Mouse (Mus musculus) small intestine, adult 2 months (tissue): ENCODE data around the gene Mipol1. TPM values are rescaled to one million over a fixed set of nuclear protein-coding genes. Genes with fewer than 3 reads are reported as not detected.

Source experiments
- H3K27ac ChIP-seq: fragments of 200-500 bp; 2 replicates; pipeline ENCODE4 v1.5.1; 2012; ENCODE audit warnings: low read depth, low read length, control low read depth, inconsistent platforms; ENCODE audit not compliant: insufficient read depth
- H3K27me3 ChIP-seq: fragments of 200-500 bp; 2 replicates; pipeline ENCODE4 v1.6.1; 2012; ENCODE audit warnings: mild to moderate bottlenecking, moderate library complexity, low read length, inconsistent platforms; ENCODE audit not compliant: control insufficient read depth, insufficient read depth
- H3K36me3 ChIP-seq: fragments of 200-500 bp; 2 replicates; pipeline ENCODE4 v1.6.1; 2012; ENCODE audit warnings: mild to moderate bottlenecking, low read length, control low read depth, inconsistent platforms; ENCODE audit not compliant: control insufficient read depth, insufficient read depth
- H3K4me1 ChIP-seq: fragments of 200-500 bp; 2 replicates; pipeline ENCODE4 v1.6.1; 2012; ENCODE audit warnings: low read length, inconsistent platforms, mixed read lengths; ENCODE audit not compliant: control insufficient read depth, insufficient read depth, insufficient read length
- H3K4me3 ChIP-seq: fragments of 200-500 bp; 2 replicates; pipeline ENCODE4 v1.5.1; 2012; ENCODE audit warnings: low read depth, mild to moderate bottlenecking, control low read depth, inconsistent platforms, low read length, moderate library complexity
- CTCF ChIP-seq: fragments of 200-500 bp; IDR thresholded peaks from 2 replicates; pipeline ENCODE4 v1.5.1; 2012; ENCODE audit warnings: low read depth, mild to moderate bottlenecking, control low read depth, inconsistent platforms, low read length, moderate library complexity, mixed read lengths; ENCODE audit not compliant: insufficient replicate concordance, insufficient read length; ENCODE audit errors: extremely low read depth
- POLR2A ChIP-seq: fragments of 200-500 bp; IDR thresholded peaks from 2 replicates; pipeline ENCODE4 v1.6.1; 2012; ENCODE audit warnings: low read depth, mild to moderate bottlenecking, control low read depth, inconsistent platforms, low read length, moderate library complexity
- WGBS: fragments of 180-500 bp; shearing (Covaris S2); methylation state at CpG from one replicate; pipeline ENCODE4 v1.1.7; 2018; 5-methylcytosine and 5-hydroxymethylcytosine counted together
- polyA plus RNA-seq: library from polyadenylated mRNA; depleted of rRNA; stranded (reverse); fragments of >200 nt; gene quantifications from 2 replicates; pipeline ENCODE4 v1.2.3, GENCODE M21; 2012; rRNA removed

The Mipol1 gene
- polyA plus RNA-seq, 1 experiment = 0.53 TPM

DNA sequence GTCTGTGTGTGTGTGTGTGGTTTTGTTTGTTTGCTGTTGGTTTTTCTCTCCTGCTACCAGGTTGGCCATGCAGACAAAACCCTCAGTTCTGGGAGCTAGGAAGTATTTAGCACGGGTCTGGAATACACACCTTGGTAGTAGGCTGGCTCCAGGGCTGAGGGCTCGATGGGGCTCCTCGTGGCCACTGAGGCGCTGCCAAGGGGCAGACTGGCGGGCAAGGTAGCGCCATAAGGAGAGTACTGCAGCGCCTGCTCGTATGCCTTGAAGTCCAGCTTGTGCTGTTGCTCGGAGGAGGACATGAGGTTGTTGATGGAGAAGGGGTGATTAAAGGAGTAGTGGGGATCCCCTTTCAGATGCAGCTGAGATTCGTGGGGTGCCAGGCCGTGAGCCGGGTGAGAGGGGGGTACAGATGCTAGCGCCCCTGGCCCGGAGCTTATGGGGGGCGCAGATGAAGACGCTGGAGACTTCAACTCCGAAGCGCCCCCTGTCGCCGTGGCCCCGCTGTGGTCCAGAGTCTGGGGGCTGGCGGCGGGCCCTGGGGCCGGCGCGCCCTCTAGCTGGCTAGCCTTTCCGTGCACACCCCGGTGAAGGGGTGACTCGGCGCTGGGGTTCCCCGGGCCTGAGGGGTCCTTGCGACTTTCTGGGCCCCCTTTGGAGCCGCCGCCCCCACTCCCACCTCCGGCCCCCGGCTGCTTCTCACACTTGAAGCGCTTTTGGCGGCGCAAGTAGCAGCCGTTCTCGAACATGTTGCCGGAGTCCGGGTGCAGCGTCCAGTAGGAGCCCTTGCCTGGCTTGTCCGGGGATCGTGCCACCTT lies 311.9 kb downstream of the Mipol1 start:
- H3K27ac ChIP-seq = 0 out of 2 replicates have a peak overlapping the region, but pooled peaks have one; percentile 2
- H3K4me1 ChIP-seq = no peaks in the 10 kb centered on the region; the same call in 1 of the 2 replicates
- H3K27me3 ChIP-seq = peaks cover 25% of the 10 kb centered on the region
- 4% methylated on average over 45 of the region's 46 CpGs for WGBS
- H3K36me3 ChIP-seq = no peaks in the 10 kb centered on the region
- TF ChIP-seq POLR2A = no peak
- TF ChIP-seq CTCF = peak; percentile 39; the same call in 1 of the 2 replicates
- peak overlapping the region; percentile 62 for H3K4me3 ChIP-seq

DNA sequence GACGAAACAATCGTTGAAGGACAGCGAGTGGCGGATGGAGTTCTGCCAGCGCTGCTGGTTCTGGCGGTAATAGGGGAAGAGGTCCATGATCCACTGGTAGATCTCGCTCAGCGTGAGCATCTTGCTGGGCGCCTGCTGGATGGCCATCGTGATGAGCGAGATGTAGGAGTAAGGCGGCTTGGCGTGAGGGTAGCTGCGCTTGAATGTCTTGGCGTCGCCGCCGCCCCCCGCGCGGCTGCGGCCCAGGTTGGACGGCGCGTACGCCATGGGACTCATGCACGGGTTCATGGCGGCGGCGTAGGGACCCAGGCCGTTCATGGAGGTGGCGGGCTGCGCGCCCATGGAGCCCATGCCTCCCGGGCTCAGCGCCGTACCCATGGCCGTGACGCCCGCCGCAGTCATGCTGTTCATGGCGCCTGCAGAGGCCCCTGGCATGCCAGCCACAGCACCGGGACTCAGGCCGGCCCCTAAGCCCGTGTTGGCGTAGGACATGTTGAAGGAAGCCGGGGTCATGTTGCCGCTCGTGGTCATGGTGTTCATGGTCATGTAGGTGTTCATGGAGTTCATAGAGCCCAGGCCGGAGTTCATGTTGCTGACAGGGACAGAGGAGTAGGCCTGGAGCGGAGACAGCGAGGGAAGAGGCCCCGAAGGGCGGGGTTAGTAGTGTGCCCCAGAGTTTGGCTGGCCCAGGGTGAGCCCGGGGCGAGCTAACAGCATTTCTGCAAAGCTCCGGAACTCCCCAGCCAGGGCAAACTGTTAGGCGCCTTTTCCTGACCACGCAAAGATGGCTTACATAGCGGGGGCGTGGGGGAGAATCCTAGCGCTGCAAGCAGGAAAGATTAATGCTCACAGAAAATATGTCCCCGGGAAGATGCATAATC lies 312.8 kb downstream of the Mipol1 start:
- Histone ChIP-seq H3K27ac (0 out of 2 replicates have a peak overlapping the region, but pooled peaks have one; percentile 1), H3K4me3 (peak overlapping the region; percentile 62), H3K4me1 (no peaks in the 10 kb centered on the region; the same call in 1 of the 2 replicates), H3K36me3 (no peaks in the 10 kb centered on the region), H3K27me3 (peaks cover 25% of the 10 kb centered on the region)
- 3% methylated on average over 63 of the region's 63 CpGs for WGBS
- TF ChIP-seq POLR2A (no peak), CTCF (no peak)

DNA sequence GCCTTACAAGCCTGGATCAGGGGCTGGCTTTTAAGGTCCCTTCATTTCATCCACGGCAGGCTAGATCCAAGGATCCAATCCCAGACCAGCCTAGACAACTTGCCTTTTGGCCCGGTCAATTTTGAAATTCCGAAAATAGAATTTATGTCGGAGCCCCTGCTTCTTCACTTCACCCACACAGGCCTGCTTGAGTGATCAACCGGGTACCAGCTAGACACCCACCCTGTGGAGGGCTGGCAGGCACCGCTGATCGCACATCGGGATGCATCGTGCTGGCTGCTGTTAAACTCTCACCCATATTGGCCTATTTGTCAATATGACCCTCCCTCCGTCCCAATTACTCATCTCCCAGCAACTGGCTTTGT lies 313.4 kb downstream of the Mipol1 start:
- 2% methylated on average over 10 of the region's 10 CpGs for WGBS
- Histone ChIP-seq H3K27ac (no peak overlapping the region), H3K27me3 (peaks cover 21% of the 10 kb centered on the region), H3K4me1 (no peaks in the 10 kb centered on the region; the same call in 1 of the 2 replicates), H3K4me3 (peak overlapping the region; percentile 62), H3K36me3 (no peaks in the 10 kb centered on the region)
- TF ChIP-seq POLR2A (no peak), CTCF (no peak)

DNA sequence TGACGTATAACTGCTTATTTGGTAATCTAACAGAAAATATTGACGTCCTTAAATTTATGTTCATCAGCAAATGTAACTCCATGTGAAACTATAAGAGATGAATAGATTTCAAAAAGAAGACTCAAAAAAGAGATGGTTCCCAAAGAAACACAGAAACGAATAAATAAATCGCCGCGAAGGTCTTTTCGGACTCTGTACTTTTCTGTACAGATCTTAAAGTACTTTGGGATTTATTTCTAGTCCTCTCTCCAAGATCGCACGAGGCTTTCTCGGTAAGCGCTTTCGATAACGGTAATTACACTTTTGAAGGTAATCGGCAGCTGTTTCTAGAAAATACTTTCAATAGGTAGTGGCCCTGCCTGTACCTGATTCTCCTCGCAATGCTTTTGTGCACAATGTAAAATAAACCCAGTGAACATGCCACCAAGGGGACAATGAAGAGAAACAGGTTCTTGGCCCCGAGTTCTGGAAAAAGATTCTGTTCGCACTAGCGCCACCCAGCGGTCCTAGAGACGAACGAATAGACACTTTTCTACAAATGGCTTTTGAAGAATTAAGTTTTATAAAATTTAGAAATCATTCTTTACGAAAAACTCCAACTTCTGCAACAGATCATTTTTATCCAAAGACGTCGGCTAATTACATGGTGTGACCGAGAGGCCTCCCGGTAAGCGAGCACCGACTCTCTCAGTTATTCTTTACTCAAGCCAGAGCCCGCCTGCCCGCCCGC lies 314.6 kb downstream of the Mipol1 start:
- 2% methylated on average over 31 of the region's 31 CpGs for WGBS
- no peaks in the 10 kb centered on the region for H3K36me3 ChIP-seq
- peak overlapping the region; percentile 55 for H3K27ac ChIP-seq
- peak overlapping the region; percentile 64 for H3K4me3 ChIP-seq
- TF ChIP-seq POLR2A (no peak), CTCF (peak; percentile 76; the same call in 1 of the 2 replicates)
- H3K27me3 ChIP-seq = peaks cover 14% of the 10 kb centered on the region; the same call in 1 of the 2 replicates
- no peaks in the 10 kb centered on the region; the same call in 1 of the 2 replicates for H3K4me1 ChIP-seq

DNA sequence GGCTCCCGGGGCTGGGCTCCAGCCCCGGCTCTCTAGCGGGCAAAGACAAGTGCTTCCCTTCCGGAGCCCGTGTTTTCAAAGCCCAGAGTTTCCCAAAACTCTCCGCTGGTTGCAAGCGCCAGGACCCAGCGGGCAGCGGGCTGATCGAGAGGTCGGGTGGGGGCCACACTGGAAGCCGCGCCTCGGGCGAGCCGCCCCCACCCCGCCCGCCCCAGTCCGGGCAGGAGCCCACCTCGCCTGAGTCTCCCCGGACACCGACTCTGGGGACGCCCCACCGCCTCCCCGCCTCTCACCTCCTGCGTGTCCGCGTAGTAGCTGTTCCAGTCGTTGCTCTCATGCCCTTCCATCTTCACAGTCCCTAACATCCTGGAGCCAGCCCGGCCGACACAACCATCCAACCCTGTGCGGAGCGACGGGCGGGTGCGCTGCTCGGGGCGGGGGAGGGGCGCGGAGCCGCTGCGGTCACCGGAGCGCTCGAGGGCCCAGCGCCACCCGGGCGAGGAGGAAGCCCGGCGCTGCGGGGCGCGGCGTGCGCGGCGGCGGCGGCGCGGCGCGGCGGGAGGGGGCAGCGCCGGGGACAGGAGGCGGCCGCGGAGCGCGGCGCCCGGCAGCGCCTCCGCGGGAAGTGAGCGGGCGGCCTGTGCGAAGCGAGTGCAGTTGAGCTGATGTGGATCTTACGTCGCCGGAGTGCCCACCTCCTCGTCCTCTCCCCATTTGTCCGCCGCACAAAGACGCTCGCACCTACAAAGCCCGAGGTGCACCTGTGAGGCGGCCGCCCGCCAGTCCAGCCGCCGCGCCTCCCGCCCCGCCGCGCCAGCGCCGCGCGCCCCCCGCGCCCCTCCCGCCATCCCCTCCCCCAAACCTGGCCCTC lies 315.4 kb downstream of the Mipol1 start:
- peak overlapping the region; percentile 64 for H3K4me3 ChIP-seq
- H3K4me1 ChIP-seq = no peaks in the 10 kb centered on the region; the same call in 1 of the 2 replicates
- TF ChIP-seq POLR2A (peak; percentile 60; the same call in 1 of the 2 replicates), CTCF (no peak)
- 2% methylated on average over 105 of the region's 106 CpGs for WGBS
- peak overlapping the region; percentile 51 for H3K27ac ChIP-seq
- no peaks in the 10 kb centered on the region for H3K36me3 ChIP-seq
- peaks cover 12% of the 10 kb centered on the region; the same call in 1 of the 2 replicates for H3K27me3 ChIP-seq

Other genes starting within 250 kb of the Mipol1 start
- 0.03 TPM in 1 of 2 replicates, not detected in the other for gene Slc25a21, start 33.0 kb upstream of the Mipol1 start, polyA plus RNA-seq
- gene Prps1l3, start within 50 bp of the Mipol1 start, polyA plus RNA-seq = 3.7 and 4.8 TPM in 2 replicates